Mouse (Mus musculus): Measurements from ENCODE around the gene Nudcd2.

DNA sequence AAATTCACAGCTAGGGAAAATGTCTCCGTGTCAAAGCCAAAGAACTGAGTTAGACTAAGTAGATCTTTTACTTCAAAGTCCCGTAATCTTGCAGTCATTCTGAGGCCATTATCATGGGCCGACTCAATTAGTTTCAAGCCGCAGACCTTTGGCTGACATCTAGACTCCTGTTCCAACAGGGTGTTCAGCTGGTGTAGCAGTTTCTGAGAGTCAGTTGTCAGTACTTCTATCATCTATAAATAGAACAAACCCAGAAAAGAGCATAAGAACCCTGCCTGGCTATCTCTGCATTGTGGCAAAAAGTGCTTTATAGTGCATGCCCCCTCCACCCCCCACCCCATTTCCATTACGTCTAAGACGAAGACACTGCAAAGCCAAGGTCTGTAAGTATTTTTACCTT is 20.4 kb downstream of the Nudcd2 start:
- TF ChIP-seq CTCF (IDR thresholded peaks at IDR 0.05; ENCODE audit: extremely low read depth, insufficient read depth, insufficient read length, insufficient replicate concordance) (no peak), POLR2A (IDR thresholded peaks at IDR 0.05; ENCODE audit: low read depth, low read length) (no peak)

All from spleen, adult 2 months (tissue).